Mouse (Mus musculus) MN1 (cell line): ENCODE measurements around the gene Lrch1.

Experiments
- DNase-seq: peaks from one replicate; pipeline ENCODE4 v3.0.0-alpha.2; 2016; ENCODE audit warnings: low spot score

The Lrch1 gene

DNA sequence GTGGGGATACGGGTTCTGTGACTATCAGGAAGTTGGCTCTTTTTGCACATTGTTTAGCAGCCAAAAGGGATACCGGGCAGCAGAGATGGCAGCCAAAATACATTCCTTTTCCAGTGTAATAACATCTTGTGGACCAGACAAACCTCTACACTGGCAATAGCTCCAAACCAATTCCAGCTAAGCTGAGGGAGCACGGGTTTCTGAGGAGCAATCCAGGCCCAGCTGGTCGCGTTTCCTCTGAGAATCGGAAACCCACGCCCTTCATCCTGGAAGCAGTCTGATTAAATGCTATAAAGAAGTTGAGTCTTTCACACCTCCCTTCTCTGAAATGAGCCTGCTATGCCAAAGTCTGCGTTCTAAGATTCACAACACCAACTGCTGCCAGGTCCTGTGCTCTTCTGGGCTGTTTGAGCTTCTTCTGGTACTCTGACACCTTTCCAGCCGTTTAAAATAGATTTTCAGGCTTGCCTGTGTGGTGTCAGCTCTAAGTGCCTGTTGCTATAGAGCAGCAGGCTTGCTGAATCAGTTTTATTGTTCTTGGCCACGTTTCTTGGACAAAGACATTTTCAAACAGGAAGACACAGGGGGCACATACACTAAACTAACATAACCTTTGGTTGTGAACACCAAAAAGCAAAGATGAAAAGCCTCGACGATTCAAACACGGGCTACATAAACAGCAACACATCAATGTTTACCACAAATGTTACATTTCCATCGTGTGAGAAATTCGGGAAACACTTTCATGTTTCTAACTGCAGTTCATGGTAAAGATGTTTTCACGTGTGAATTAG, 94.5 kb downstream of the Lrch1 start:
- no peak for DNase-seq

DNA sequence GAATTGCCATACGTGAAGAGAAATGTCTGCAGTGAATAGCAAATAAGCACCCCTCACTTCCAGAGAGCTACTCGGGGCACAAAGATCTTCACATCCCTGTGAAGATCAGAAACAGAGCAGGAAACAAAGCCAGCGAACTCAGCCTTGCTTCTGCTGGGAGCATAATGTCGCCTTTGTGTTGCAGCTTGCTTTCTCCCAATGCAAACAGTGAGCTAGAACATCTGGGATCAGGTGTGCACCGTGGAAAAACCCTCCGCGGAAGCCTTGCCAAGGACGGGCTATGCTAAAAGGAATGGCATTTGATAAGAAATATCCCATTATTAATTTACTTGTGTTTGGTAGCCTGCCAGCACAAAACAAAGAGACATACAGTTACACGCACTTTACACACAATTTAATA, 95.8 kb downstream of the Lrch1 start:
- no peak for DNase-seq

DNA sequence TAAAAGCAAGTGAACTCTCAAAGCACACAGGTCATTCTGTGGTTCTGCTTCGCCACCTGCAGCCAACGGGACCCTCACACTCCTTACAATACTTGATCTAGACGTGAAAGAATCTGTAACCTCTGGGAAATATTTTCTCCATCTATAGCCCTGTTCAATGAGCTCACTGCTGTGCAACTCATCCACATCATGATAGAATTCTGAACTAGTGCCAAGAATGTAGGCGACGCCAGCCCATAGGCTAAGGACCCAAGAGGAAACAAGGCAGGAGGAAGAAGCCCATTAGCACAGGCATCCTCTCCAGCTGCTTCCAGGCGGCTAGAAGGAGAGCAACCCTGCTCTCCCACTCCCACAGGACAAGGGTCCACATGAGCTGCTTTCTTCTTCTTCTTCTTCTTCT, 98.7 kb downstream of the Lrch1 start:
- DNase-seq: no peak

DNA sequence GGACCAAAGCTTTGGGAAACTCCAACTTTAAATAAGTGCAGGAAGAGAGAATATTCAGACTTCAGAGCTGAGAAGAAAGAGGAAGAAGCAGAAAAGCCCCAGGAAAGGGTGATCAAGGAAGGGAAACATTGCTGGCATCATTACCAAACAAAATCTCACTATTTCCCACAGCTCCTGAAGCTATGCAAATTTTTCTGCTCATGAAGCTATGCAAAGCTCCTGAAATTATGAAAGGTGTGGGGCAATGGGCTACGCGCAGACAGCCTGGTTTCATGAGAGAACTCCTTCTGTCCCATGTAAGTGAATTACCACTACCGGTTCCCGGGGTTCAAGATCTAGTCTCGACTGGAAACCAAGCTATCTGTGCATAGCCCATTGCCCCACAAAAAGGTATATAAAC, 99.5 kb downstream of the Lrch1 start:
- no peak for DNase-seq

DNA sequence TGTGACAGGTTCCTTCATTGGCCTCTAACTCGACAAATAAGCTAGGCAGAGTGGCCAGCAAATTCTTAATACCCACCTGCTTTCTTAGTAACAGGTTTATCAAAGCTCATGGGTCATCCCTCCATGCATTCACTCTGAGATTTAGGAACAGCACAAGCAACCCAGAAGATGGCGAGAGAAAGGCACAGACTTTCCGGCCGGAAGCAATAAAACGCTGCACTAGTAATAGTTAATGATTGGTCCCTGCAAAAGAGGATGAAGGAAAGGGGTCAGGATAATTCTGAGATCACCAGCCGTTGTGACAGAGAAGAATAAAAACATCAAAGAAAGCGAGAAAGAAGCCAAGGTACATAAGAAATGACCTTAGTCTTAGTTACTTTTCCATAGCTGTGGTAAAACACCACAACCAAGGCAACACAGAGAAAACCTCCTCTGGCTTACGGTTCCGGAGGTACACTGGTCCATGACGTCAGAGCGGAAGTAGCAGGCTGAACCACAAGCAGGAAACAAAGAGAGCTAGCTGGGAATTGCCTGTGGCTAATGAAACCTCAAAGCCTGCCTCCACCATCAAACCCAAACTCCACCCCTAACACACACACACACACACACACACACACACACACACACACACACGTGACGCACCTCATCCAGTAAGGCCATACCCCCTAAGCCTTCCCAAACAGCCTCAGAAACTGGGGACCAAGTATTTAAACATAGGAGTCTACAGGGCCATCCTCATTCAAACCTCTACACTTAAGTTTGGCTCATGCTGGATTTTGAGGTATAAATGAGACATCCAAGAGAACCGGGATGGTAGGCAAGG, 100.2 kb downstream of the Lrch1 start:
- DNase-seq: no peak

DNA sequence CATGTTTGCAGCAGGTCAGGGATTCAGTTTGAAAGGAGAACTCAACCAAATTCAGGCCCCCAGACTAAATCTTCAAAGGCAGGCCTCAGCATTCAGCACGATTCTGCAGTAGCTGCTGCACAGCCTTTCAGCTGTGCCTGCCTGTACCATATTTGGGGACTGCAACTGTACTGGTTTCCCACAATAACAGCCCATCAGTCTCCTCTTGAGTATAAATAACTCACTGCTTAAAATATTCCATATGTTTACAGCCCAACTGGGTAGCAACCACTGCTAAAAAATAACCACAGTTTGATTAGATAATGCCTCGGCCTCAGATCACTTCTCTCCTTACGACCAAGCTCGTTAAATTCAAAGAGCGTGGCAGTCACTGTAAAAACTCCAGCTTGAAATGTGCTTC, 101.0 kb downstream of the Lrch1 start:
- DNase-seq: no peak

DNA sequence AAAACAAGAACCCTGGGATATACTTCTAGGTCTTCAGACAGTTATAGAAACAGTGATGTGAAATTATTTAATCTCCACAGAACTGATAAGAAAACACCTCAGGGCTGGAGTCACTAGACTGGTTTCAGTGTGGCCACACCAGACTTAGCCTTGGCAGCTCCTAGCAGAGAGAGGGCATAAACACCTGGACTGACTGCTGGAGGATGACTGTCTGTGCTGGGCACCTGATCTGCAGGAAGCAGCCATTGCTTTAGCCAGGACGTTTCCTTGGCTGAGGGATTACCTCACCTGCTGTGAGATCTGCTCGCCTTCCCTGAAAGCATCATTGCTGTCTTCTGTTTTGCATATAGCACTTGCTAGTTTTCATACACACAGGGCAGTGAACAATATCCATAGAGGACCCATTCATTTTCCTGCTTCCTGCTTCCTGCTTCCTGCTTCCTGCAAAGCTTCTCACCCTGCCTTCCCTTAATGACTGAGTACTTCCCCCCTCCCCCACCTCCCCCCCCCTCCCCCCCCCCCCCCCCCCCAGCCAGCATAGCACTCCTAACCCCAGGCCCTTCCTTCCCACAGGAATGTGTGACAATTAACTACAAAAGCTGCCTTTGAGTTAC, 101.9 kb downstream of the Lrch1 start:
- DNase-seq: no peak

DNA sequence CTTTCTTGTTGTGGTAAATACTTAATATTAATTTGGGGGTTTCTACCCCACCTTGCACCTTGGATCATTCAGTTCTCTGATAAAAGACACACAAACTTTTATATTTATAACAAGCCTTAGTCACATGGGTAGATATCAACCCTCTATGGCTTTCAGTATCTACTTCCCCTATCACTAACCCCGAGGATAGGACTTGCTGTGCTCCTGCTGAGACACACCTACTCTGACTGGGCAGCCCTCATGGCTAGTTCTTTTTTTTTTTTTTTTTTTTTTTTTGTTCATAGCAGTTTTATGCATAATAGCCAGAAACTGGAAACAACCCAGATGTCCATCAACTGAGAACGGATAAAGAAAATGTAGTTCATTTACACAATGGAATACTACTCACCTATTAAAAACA, 106.0 kb downstream of the Lrch1 start:
- no peak for DNase-seq

DNA sequence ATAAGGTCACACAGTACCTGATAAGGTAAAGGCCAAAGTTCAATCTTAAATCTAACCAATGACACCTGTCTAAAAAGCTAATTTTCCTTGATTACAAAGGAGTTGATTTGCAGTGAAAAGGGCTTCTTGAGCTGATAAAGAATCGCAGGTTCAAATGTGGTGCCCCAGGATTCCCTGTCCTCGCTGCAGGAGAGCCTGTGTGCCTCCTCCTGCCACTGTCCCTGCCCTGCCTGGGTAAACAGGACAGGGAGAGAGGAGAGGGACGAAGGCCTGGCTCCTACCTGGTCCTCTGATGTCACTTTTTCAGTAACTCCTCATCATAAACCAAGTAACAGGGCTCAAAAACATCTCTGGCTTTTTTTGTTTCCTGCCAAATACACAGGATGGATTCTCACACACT, 106.4 kb downstream of the Lrch1 start:
- DNase-seq: no peak

DNA sequence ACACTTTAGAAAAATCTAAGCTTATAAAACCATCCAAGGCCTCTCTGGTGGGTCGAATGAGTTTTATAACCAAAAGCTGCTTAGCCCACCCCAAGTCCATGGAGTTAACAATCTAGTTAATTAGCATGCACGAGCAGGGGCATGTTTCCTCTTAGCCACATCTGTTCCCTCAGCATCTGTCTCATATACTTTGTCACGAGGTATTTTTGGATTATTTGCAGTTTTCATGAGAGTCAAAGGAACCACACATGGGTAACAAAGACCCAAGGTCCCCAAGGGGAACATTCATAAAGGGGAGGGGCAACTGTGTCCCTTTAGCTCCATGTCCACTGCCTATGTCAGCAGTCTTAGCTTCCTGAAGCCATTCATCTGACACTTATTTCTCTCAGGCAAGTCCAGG, 106.9 kb downstream of the Lrch1 start:
- DNase-seq: no peak

DNA sequence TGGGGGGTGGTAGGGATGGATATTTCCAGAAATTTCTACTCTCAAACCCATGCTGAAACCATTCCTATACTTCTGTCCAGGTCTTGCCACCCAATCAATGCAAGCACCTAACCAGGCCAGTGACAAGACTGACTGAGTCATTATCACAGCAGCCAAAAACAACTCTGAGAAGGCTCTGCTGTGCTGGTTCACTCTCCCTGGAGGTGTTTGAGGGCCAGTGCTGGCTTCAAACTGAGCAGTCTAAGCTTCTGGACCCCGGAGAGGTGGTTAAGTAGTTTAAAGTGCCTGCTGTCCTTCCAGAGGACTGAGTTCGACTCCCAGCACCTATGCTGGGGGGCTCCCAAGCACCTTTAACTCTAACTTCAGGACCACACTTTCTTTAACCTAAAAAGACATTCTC, 107.3 kb downstream of the Lrch1 start:
- no peak for DNase-seq

DNA sequence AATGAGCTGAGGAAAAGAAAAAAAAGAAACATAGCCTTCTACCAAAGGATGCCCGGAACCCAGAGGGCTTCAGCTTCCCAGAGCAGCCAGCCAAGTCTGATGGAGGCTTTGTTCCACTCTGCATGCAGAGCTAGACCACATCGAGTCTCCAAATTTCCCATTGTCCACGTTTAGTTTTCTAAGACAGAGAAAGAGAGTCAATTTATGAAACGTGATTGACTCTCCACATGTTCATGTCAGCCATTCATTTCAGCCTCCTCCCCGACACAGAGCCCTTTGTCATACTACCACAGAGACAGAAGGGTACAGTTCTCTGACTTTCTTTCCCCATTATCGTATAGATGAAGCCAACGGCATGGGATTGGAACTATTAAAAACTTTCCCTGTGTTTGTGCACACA, 108.9 kb downstream of the Lrch1 start:
- DNase-seq: no peak

DNA sequence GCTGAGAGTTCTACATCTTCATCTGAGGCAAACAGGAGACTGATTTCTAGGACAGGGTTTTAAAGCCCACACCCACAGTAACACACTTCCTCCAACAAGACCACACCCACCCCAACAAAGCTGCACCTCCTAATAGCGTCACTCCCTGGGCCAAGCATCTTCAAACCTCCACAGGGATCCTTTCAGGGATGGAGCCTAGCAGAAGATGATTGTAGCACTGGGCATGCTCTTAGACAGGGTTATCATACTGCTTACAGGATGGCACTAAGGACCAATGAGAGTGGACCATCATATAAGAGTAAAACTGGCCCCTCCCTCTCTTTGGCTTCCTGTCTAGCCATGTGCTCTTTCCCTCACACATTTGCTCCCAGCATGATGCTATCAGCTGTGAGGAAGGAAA, 112.7 kb downstream of the Lrch1 start:
- no peak for DNase-seq

DNA sequence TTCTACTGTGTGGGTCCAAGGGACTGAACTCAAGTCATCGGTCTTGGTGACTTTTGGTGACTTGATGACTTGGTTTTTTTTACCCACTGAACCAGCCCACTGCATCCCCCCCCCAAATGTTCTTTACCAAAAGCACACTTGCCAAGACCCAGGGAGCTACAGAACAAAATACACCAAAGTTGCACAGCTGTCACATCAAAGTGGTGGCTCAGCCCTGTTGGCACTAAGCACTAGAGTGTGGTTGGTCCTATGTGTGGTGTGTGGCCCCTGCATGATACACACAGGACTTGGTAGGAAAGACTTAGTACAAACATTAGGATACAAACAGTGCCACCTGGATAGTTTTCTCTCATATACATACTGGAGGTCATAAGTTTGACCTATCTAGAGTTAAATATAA, 113.5 kb downstream of the Lrch1 start:
- DNase-seq: no peak

DNA sequence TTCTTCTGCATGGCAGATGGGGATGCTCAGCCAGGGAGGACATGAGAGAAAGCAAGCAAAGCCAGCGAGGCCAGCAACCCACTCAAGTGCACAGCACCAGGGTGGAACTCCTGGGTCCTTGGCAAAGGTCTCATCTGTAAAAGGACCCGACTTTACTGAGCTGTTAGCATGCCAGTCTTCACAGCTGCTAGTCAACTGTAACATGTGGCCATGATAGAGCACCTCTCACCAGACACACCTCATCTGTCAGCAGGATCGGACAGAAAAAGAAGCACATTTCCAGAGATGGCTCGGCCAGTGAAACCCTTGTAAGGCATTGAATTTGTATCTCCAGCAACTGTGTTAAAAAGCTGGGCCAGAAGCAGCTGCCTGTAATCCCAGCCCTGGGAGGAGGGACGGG, 116.0 kb downstream of the Lrch1 start:
- DNase-seq: no peak

DNA sequence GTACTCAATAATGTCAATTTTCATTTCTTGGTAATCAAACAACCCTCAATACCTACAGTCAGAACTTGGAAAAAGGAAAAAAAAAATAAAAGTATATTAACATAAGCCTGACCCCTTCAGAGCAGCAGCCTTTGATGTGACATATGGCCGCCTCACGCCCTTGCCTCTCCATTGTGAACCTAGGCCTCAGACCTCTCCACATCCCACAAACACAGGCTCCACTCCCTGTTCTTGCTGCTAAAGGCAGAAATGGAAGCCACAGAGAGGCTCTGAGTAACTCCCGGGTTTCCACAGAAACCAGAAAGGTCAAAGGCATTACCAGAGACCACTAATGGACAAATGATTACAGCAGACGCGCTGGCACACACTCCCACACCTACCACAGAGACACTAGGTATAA, 116.6 kb downstream of the Lrch1 start:
- no peak for DNase-seq

DNA sequence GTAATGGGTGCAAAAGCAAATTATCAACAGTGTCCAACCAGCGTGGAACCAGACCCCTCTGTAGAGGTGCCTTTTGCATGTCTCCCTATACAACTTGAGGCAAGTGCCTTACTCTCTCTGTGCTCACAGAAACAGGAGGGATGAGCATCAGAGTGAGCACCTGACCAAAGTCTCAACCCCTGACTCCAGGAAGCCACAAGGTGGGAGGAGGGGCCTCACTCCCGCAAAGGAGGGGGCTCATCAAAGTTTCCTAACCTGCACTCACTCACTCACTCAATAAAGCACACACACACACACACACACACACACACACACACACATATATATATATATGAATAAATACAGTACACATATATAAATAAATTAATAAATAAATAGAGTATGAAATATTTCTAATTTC, 117.1 kb downstream of the Lrch1 start:
- DNase-seq: no peak

DNA sequence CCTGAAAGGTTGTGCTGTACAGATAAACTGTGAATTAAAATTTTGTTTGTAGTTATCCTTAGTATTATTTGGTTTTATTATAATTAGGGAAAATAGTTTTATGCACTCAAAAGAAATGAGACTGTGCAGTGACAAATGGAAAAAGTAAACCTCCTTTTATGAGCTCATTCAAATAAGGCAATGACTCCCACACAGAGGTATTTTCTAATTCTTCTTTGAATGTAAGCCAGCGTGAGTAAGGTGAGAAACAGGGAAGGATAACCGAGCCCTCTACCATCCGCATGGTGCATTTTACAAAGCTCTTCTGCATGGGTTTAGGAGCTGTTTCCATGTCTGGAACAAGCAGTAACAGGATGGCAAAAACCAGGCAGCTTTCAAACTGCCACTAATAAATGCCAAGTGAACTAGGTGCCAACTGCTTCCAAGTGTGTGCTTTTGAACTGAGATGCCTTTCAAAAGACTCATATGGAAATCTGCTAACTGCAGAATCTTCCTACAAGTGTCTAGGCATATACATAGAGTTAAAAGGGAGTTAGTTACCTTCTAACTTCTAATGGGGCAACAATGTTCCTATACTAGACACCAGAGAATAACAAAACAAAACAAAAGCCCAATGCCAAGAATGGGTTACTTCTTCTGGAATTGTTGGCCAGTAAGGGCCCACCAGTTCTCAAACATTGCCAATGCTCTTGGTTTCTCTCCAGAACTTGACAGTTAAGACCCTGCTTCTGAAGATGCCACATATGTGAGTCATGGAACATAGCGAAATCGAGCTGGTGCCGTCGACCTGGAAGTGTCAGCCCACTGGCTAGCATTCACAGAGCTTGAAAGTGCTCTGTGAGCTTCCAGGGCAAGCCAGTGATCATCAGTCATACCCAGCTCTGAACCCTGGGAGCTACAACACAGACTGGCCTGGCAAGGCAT, 124.7 kb downstream of the Lrch1 start:
- no peak for DNase-seq

DNA sequence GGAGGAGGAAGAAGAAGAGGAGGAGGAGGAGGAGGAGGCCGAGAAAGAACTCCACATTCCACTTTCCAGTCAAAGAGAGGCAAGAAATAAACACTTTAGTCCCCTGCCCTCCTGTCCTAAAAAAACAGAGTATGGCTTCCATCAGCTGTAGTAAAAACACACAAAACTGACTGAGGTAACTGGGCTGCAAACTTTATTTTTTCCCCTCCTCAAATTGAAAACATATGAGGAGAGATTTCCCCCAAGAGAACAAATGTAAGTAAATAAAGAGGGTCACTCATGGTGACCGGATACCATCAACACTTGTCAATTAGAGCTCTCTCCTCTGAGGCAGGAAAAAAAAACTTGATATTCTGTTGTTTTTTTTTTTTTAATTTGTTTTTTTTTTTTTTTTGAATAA, 125.6 kb downstream of the Lrch1 start:
- no peak for DNase-seq

DNA sequence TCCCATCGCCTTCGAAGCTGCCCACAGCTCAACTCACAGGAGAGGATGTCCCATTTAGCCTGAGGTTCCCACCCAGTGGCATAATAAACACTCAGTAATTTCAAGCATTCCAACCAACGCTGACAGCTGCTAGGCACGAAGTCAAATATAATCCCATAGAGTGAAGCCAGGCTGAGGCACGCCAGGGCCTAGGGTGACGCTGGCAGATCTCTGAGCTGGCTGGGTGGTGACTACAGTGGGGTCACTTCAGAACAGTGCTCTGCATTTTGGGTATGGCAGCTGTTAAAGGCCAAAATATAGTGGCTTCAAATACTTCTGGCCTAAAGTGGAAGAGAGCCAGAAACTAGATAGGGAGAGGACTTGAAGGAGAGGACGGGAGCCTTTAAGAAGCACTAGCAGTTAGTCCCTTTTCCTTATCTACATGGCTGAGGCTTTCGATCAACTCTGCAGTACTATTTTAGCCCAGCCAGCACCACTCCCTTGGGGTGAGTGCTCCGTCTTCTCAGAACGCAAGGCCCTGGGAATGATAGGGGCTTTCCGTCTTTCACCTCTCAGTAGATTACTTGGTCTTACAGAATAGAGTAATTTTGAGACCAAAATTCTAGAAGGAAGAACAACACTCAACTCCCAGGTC, 127.4 kb downstream of the Lrch1 start:
- DNase-seq: no peak

DNA sequence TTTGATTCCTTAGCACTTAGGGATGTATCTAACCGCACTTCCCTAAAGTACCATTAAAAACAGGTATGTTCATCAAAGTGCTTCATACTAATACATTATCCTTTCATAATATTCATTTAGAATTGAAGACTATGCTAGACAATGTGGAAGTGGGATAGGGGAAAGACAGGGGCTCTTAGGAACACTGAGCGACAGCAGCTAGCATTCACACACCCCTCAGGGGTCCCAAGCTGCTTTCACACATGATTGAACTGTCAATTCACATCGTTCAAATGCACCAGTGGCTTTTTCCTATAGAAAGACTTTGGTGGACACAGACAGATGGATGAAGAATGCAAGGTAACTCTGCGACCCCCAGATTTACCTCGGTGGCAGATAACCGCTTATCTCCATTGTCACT, 131.0 kb downstream of the Lrch1 start:
- no peak for DNase-seq
